Mouse (Mus musculus): Measurements from ENCODE around the gene Olfr1451. TPM values are rescaled to one million over a fixed set of nuclear protein-coding genes. Genes with fewer than 3 reads are reported as not detected.
"Not testable (repeated sequence)": the region's sequence is repeated elsewhere in the genome, so short reads cannot be mapped to it uniquely, and the experiment has no call there.

Gene Olfr1451
- polyA plus RNA-seq (2016; fragmentation: Nextera tagmentation; extraction: Ambion mirVana), result not detected in 2 replicates

- no peak within 1 kb of the TSS for H3K4me3 ChIP-seq
- H3K4me1 ChIP-seq, result no peaks in the 10 kb centered on the region
- H3K27me3 ChIP-seq (replicated peaks), result no peaks in the 10 kb centered on the region
- no peak within 1 kb of the TSS for H3K4me2 ChIP-seq
- WGBS (ENCODE audit: insufficient replicate concordance), result 53% methylated on average over 2 of the region's 2 CpGs
- no peak within 1 kb of the TSS for H3K27ac ChIP-seq
- H3K36me3 ChIP-seq, result no peaks in the 10 kb centered on the region
- H3K9me3 ChIP-seq (replicated peaks), result no peaks in the 10 kb centered on the region
- H3K9ac ChIP-seq, result no peak within 1 kb of the TSS
- ATAC-seq, result no peak
Observed at GRCm38 (mm10) chr19:12994714-12995113, at the start of gene Olfr1451. Gene Olfr1451 (plus strand): TSS chr19:12995014.

DNA sequence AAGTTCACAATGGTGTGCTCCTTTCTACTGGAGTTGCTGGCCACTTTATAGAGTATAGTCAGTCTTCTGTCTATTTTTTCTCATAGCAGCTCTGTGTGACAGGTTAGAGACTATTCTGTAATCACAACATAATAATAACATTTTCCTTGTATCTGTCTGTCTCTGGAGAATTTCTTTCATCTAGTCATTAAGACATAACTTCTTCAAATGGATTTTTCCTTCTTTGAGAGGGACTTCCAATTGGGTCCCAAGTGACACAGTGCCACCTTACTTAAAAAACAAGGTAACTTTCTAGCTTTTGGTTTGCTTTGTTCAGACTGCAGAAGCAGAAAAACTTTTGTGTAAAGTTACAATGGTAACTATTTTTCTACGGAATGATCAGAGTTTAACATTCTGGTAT is 44.9 kb upstream of the Olfr1451 start, which contains the start of gene Olfr1450:
TSS of gene Olfr1450 (plus strand) at position 301 of the 400 bp plus-strand sequence.
- Histone ChIP-seq H3K9ac (no peak within 1 kb of the TSS), H3K27me3 (replicated peaks) (no peaks in the 10 kb centered on the region), H3K36me3 (no peaks in the 10 kb centered on the region), H3K27ac (no peak within 1 kb of the TSS), H3K4me2 (no peak within 1 kb of the TSS), H3K4me1 (no peaks in the 10 kb centered on the region), H3K4me3 (no peak within 1 kb of the TSS), H3K9me3 (replicated peaks) (peaks cover 6% of the 10 kb centered on the region; the same call in 1 of the 2 replicates)
- no peak for ATAC-seq
- WGBS (ENCODE audit: insufficient replicate concordance), result 72% methylated on average over 1 of the region's 1 CpGs

- H3K4me2 ChIP-seq; H3K4me1 ChIP-seq; H3K36me3 ChIP-seq; H3K27ac ChIP-seq; H3K9ac ChIP-seq; H3K27me3 ChIP-seq (replicated peaks); H3K9me3 ChIP-seq (replicated peaks); ATAC-seq; H3K4me3 ChIP-seq: not testable (repeated sequence)
- WGBS (ENCODE audit: insufficient replicate concordance), result 66% methylated on average over 5 of the region's 5 CpGs
Observed at GRCm38 (mm10) chr19:12970082-12970481, 24.7 kb upstream of the Olfr1451 start.

DNA sequence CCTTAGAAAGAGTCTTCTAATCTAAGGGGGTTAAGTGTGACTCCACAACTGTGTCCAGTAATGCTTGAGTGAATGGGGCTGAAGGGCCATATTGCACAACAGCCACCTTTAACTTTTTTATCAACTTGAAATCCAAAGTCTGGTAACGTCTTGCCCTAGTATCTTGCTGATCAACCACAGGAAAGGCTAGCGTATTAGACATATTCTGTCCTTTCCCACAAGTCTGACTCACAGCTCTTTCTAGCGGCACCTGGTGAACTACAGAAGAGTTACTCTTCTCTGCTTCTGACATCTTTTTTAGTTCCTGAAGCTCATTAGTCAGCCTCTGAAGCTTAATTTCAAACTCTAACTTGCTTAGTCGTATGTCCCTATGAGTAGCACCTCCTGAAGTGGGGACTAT is 2.5 kb upstream of the Olfr1451 start:
- not testable (repeated sequence) for H3K27ac ChIP-seq; H3K9ac ChIP-seq; H3K4me1 ChIP-seq; H3K36me3 ChIP-seq; H3K4me3 ChIP-seq; H3K9me3 ChIP-seq (replicated peaks); ATAC-seq; H3K4me2 ChIP-seq; H3K27me3 ChIP-seq (replicated peaks)
- WGBS (ENCODE audit: insufficient replicate concordance), result 83% methylated on average over 4 of the region's 4 CpGs

DNA sequence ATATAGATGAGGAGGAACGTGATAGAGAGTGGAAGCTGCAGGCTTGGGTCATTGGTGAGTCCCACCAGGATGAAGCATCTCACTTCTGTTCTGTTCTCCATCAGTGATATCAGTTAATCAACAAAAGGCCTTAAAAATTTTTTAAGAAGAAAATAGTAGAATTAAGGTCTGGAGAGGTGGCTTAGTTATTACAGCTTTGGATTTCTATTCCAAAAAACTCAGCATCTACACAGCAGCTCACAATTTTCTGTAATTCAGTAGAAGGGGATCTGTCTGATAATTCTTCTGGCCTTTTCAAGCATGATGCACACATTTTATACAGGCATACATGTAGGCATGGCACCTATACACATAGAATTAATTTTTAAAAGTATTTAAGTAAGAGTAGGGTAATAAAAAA is 33.4 kb downstream of the Olfr1451 start, which contains the start of gene Olfr1453:
TSS of gene Olfr1453 (minus strand) at position 101 of the 400 bp plus-strand sequence.
- Histone ChIP-seq H3K9me3 (replicated peaks) (no peaks in the 10 kb centered on the region), H3K9ac (no peak within 1 kb of the TSS), H3K27ac (no peak within 1 kb of the TSS), H3K4me2 (no peak within 1 kb of the TSS), H3K36me3 (no peaks in the 10 kb centered on the region), H3K4me3 (no peak within 1 kb of the TSS), H3K27me3 (replicated peaks) (no peaks in the 10 kb centered on the region), H3K4me1 (no peaks in the 10 kb centered on the region)
- ATAC-seq, result no peak
- 24% methylated on average over 1 of the region's 1 CpGs for WGBS (ENCODE audit: insufficient replicate concordance)

Other genes starting within 250 kb of the Olfr1451 start
- gene Cntf, start 229.4 kb upstream of the Olfr1451 start, polyA plus RNA-seq (2016; fragmentation: Nextera tagmentation; extraction: Ambion mirVana), result 1.0 and 1.1 TPM in 2 replicates
- gene Zfp91, start 198.9 kb upstream of the Olfr1451 start, polyA plus RNA-seq (2016; fragmentation: Nextera tagmentation; extraction: Ambion mirVana), result 11.6 and 12.4 TPM in 2 replicates
- 1.3 and 1.4 TPM in 2 replicates for gene Lpxn, start 198.8 kb upstream of the Olfr1451 start, polyA plus RNA-seq (2016; fragmentation: Nextera tagmentation; extraction: Ambion mirVana)
- not detected in 2 replicates for gene Gm5244, start 148.3 kb upstream of the Olfr1451 start, polyA plus RNA-seq (2016; fragmentation: Nextera tagmentation; extraction: Ambion mirVana)
- gene Olfr1444, start 137.7 kb upstream of the Olfr1451 start, polyA plus RNA-seq (2016; fragmentation: Nextera tagmentation; extraction: Ambion mirVana), result not detected in 2 replicates
- not detected in 2 replicates for gene Olfr1445, start 111.2 kb upstream of the Olfr1451 start, polyA plus RNA-seq (2016; fragmentation: Nextera tagmentation; extraction: Ambion mirVana)
- not detected in 2 replicates for gene Olfr1446, start 101.5 kb upstream of the Olfr1451 start, polyA plus RNA-seq (2016; fragmentation: Nextera tagmentation; extraction: Ambion mirVana)
- not detected in 2 replicates for gene Olfr1447, start 91.3 kb upstream of the Olfr1451 start, polyA plus RNA-seq (2016; fragmentation: Nextera tagmentation; extraction: Ambion mirVana)
- gene Olfr1448, start 70.6 kb upstream of the Olfr1451 start, polyA plus RNA-seq (2016; fragmentation: Nextera tagmentation; extraction: Ambion mirVana), result not detected in 2 replicates
- gene Olfr1449, start 64.2 kb upstream of the Olfr1451 start, polyA plus RNA-seq (2016; fragmentation: Nextera tagmentation; extraction: Ambion mirVana), result not detected in 2 replicates
- gene Olfr1450, start 44.8 kb upstream of the Olfr1451 start, polyA plus RNA-seq (2016; fragmentation: Nextera tagmentation; extraction: Ambion mirVana), result not detected in 2 replicates
- not detected in 2 replicates for gene Olfr1453, start 33.3 kb downstream of the Olfr1451 start, polyA plus RNA-seq (2016; fragmentation: Nextera tagmentation; extraction: Ambion mirVana)
- gene Olfr1454, start 65.6 kb downstream of the Olfr1451 start, polyA plus RNA-seq (2016; fragmentation: Nextera tagmentation; extraction: Ambion mirVana), result not detected in 2 replicates
- not detected in 2 replicates for gene Olfr1457, start 102.9 kb downstream of the Olfr1451 start, polyA plus RNA-seq (2016; fragmentation: Nextera tagmentation; extraction: Ambion mirVana)
- gene Olfr1458, start 111.8 kb downstream of the Olfr1451 start, polyA plus RNA-seq (2016; fragmentation: Nextera tagmentation; extraction: Ambion mirVana), result not detected in 2 replicates
- not detected in 2 replicates for gene Olfr1459, start 154.5 kb downstream of the Olfr1451 start, polyA plus RNA-seq (2016; fragmentation: Nextera tagmentation; extraction: Ambion mirVana)
- gene Olfr1461, start 168.0 kb downstream of the Olfr1451 start, polyA plus RNA-seq (2016; fragmentation: Nextera tagmentation; extraction: Ambion mirVana), result not detected in 2 replicates
- gene Olfr1462, start 190.7 kb downstream of the Olfr1451 start, polyA plus RNA-seq (2016; fragmentation: Nextera tagmentation; extraction: Ambion mirVana), result not detected in 2 replicates
- gene Olfr1463, start 236.3 kb downstream of the Olfr1451 start, polyA plus RNA-seq (2016; fragmentation: Nextera tagmentation; extraction: Ambion mirVana), result not detected in 2 replicates